Mouse (Mus musculus) ES-Bruce4 (cell line): ENCODE data around the gene Sorl1.

Experiments
- CTCF ChIP-seq: IDR thresholded peaks from one replicate; pipeline ENCODE4 v1.8.1; 2011; ENCODE audit warnings: low read depth, low read length
- POLR2A ChIP-seq: IDR thresholded peaks from one replicate; pipeline ENCODE4 v1.8.1; 2011; ENCODE audit warnings: low read length; ENCODE audit not compliant: insufficient read depth

DNA sequence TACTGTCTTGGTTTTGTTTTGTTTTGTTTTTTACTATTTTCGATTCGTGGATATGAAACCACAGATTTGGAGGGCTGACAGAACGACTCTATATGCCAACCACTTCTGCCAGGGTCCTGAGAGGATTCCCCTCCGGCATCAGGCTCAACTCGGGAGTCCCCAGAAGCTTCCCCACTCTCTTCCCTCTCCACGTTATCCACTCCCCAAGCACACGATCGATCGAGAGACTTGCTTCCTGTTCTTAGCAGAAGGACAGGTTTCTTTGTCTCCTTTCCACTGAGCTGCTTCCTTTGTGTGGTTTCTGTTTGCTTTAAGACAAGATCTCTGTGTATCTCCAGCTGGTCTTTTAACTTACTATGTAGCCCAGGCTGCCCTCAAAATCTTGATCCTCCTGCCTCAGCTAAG, 90.0 kb downstream of the Sorl1 start:
- TF ChIP-seq CTCF (no peak), POLR2A (no peak)
